Mouse (Mus musculus) megakaryocyte, embryonic 14.5 days (primary cell): ENCODE results near the gene Lmf2.

ENCODE experiments used
- FLI1 ChIP-seq: IDR thresholded peaks from 2 replicates; pipeline ENCODE4 v1.6.1; 2012; ENCODE audit warnings: low read length, inconsistent platforms, mixed read lengths
- GATA1 ChIP-seq: IDR thresholded peaks from 3 replicates; pipeline ENCODE4 v1.6.1; 2012; ENCODE audit warnings: mixed read lengths, low read length, inconsistent platforms, borderline replicate concordance

GRCm38 (mm10) chr15:89374801-89375534 lies 19.5 kb upstream of the Lmf2 start:
- no peak for TF ChIP-seq GATA1
- TF ChIP-seq FLI1, result no peak
